Mouse (Mus musculus) embryonic facial prominence, embryonic 10.5 days (tissue): ENCODE results near the gene Cpa4. TPM values are rescaled to one million over a fixed set of nuclear protein-coding genes. Genes with fewer than 3 reads are reported as not detected.

Experiments used
- DNase-seq: peaks from one replicate; pipeline ENCODE4 v3.0.0-alpha.2; 2017; ENCODE audit warnings: low spot score
- H3K27ac ChIP-seq: fragments of 300-500 bp; sonication (generic); replicated peaks from 2 replicates; pipeline ENCODE4 v1.5.1; 2016; ENCODE audit warnings: mild to moderate bottlenecking
- H3K27me3 ChIP-seq: fragments of 300-500 bp; sonication (generic); replicated peaks from 2 replicates; pipeline ENCODE4 v1.6.1; 2016; ENCODE audit warnings: low read depth, mild to moderate bottlenecking; ENCODE audit not compliant: poor library complexity, severe bottlenecking
- H3K36me3 ChIP-seq: fragments of 300-500 bp; sonication (generic); replicated peaks from 2 replicates; pipeline ENCODE4 v1.6.1; 2016; ENCODE audit warnings: mild to moderate bottlenecking, moderate library complexity
- H3K4me1 ChIP-seq: fragments of 300-500 bp; sonication (generic); 2 replicates; pipeline ENCODE4 v1.6.1; 2016
- H3K4me3 ChIP-seq: fragments of 300-500 bp; sonication (generic); 2 replicates; pipeline ENCODE4 v1.5.1; 2016; ENCODE audit warnings: mild to moderate bottlenecking, moderate library complexity
- H3K9me3 ChIP-seq: fragments of 300-500 bp; sonication (generic); 2 replicates; pipeline ENCODE4 v1.6.1; 2016; ENCODE audit warnings: mild to moderate bottlenecking
- WGBS: fragments of 180-500 bp; shearing (Covaris S2); methylation state at CpG from one replicate; pipeline ENCODE4 v1.1.7; 2016; 5-methylcytosine and 5-hydroxymethylcytosine counted together
- polyA plus RNA-seq: library from polyadenylated mRNA; unstranded; fragments of >200 nt; fragmentation: Nextera tagmentation; extraction: Ambion mirVana; gene quantifications from 2 replicates; pipeline ENCODE4 v1.2.1, GENCODE M21; 2016

The Cpa4 gene
- polyA plus RNA-seq, 1 experiment from 2014 or later = 0.85 TPM

GRCm38 (mm10) chr6:30554621-30555170, 13.5 kb upstream of the Cpa4 start:
- no peak overlapping the region for H3K4me3 ChIP-seq
- WGBS = 85% methylated on average over 5 of the region's 5 CpGs
- H3K27me3 ChIP-seq = no peaks in the 10 kb centered on the region
- peaks cover 49% of the 10 kb centered on the region for H3K4me1 ChIP-seq
- H3K36me3 ChIP-seq = no peaks in the 10 kb centered on the region
- no peak for DNase-seq
- 0 out of 2 replicates have a peak overlapping the region, but pooled peaks have one; percentile 27 for H3K27ac ChIP-seq
- H3K9me3 ChIP-seq = no peaks in the 10 kb centered on the region

GRCm38 (mm10) chr6:30556080-30556479, 12.1 kb upstream of the Cpa4 start:
- H3K36me3 ChIP-seq = no peaks in the 10 kb centered on the region
- DNase-seq = no peak
- H3K27me3 ChIP-seq = no peaks in the 10 kb centered on the region
- no peak overlapping the region for H3K4me3 ChIP-seq
- no peaks in the 10 kb centered on the region for H3K9me3 ChIP-seq
- 8% methylated on average over 8 of the region's 9 CpGs for WGBS
- peaks cover 35% of the 10 kb centered on the region for H3K4me1 ChIP-seq
- peak overlapping the region; percentile 26 for H3K27ac ChIP-seq

- WGBS = 63% methylated on average over 1 of the region's 1 CpGs
- H3K4me1 ChIP-seq = peaks cover 8% of the 10 kb centered on the region
- no peaks in the 10 kb centered on the region for H3K27me3 ChIP-seq
- no peak overlapping the region for H3K4me3 ChIP-seq
- no peak for DNase-seq
- H3K36me3 ChIP-seq = no peaks in the 10 kb centered on the region
- H3K9me3 ChIP-seq = no peaks in the 10 kb centered on the region
- H3K27ac ChIP-seq = 0 out of 2 replicates have a peak overlapping the region, but pooled peaks have one; percentile 2
Measured at GRCm38 (mm10) chr6:30559726-30560125, 8.4 kb upstream of the Cpa4 start.

- Histone ChIP-seq H3K4me3 (no peak overlapping the region), H3K27me3 (no peaks in the 10 kb centered on the region), H3K9me3 (no peaks in the 10 kb centered on the region), H3K27ac (no peak overlapping the region; the same call in 1 of the 2 replicates), H3K4me1 (no peaks in the 10 kb centered on the region), H3K36me3 (no peaks in the 10 kb centered on the region)
- DNase-seq = no peak
- WGBS = 82% methylated on average over 4 of the region's 4 CpGs
Measured at GRCm38 (mm10) chr6:30562132-30562531, 6.0 kb upstream of the Cpa4 start.

GRCm38 (mm10) chr6:30563575-30563974, 4.6 kb upstream of the Cpa4 start:
- no peak for DNase-seq
- Histone ChIP-seq H3K4me3 (no peak overlapping the region), H3K27me3 (no peaks in the 10 kb centered on the region), H3K36me3 (no peaks in the 10 kb centered on the region), H3K9me3 (no peaks in the 10 kb centered on the region), H3K4me1 (no peaks in the 10 kb centered on the region; the same call in 1 of the 2 replicates), H3K27ac (no peak overlapping the region)
- WGBS = 89% methylated on average over 6 of the region's 6 CpGs

GRCm38 (mm10) chr6:30564051-30564450, 4.1 kb upstream of the Cpa4 start:
- no peak for DNase-seq
- no peaks in the 10 kb centered on the region; the same call in 1 of the 2 replicates for H3K4me1 ChIP-seq
- 95% methylated on average over 6 of the region's 6 CpGs for WGBS
- no peak overlapping the region for H3K27ac ChIP-seq
- H3K36me3 ChIP-seq = no peaks in the 10 kb centered on the region
- no peak overlapping the region for H3K4me3 ChIP-seq
- no peaks in the 10 kb centered on the region for H3K9me3 ChIP-seq
- no peaks in the 10 kb centered on the region for H3K27me3 ChIP-seq

GRCm38 (mm10) chr6:30569331-30569730, 1.2 kb downstream of the Cpa4 start:
- Histone ChIP-seq H3K4me3 (no peak overlapping the region), H3K27ac (no peak overlapping the region), H3K27me3 (no peaks in the 10 kb centered on the region), H3K9me3 (no peaks in the 10 kb centered on the region), H3K4me1 (peaks cover 17% of the 10 kb centered on the region), H3K36me3 (no peaks in the 10 kb centered on the region)
- WGBS = 92% methylated on average over 10 of the region's 10 CpGs
- DNase-seq = no peak

GRCm38 (mm10) chr6:30570012-30570411, 1.8 kb downstream of the Cpa4 start:
- no peaks in the 10 kb centered on the region for H3K9me3 ChIP-seq
- no peak for DNase-seq
- no peaks in the 10 kb centered on the region for H3K36me3 ChIP-seq
- H3K4me3 ChIP-seq = no peak overlapping the region
- H3K4me1 ChIP-seq = peaks cover 23% of the 10 kb centered on the region
- 94% methylated on average over 5 of the region's 5 CpGs for WGBS
- no peak overlapping the region for H3K27ac ChIP-seq
- no peaks in the 10 kb centered on the region for H3K27me3 ChIP-seq

- Histone ChIP-seq H3K36me3 (no peaks in the 10 kb centered on the region), H3K27me3 (no peaks in the 10 kb centered on the region), H3K27ac (peak overlapping the region; percentile 76), H3K4me1 (peaks cover 44% of the 10 kb centered on the region), H3K9me3 (no peaks in the 10 kb centered on the region), H3K4me3 (no peak overlapping the region)
- peak; percentile 55 for DNase-seq
- 68% methylated on average over 20 of the region's 20 CpGs for WGBS
Measured at GRCm38 (mm10) chr6:30572456-30573311, 4.5 kb downstream of the Cpa4 start.

GRCm38 (mm10) chr6:30573380-30573779, 5.2 kb downstream of the Cpa4 start:
- no peak for DNase-seq
- WGBS = 75% methylated on average over 5 of the region's 5 CpGs
- peak overlapping the region; percentile 76 for H3K27ac ChIP-seq

GRCm38 (mm10) chr6:30574945-30575344, 6.8 kb downstream of the Cpa4 start:
- Histone ChIP-seq H3K9me3 (no peaks in the 10 kb centered on the region), H3K4me1 (peaks cover 48% of the 10 kb centered on the region), H3K4me3 (no peak overlapping the region), H3K27ac (peak overlapping the region; percentile 68), H3K36me3 (no peaks in the 10 kb centered on the region), H3K27me3 (no peaks in the 10 kb centered on the region)
- DNase-seq = no peak
- 97% methylated on average over 1 of the region's 1 CpGs for WGBS

More at GRCm38 (mm10) chr6:30573380-30573779, 5.2 kb downstream of the Cpa4 start:
- no peak overlapping the region for H3K4me3 ChIP-seq
- no peaks in the 10 kb centered on the region for H3K27me3 ChIP-seq
- no peaks in the 10 kb centered on the region for H3K36me3 ChIP-seq
- no peaks in the 10 kb centered on the region for H3K9me3 ChIP-seq
- peaks cover 44% of the 10 kb centered on the region for H3K4me1 ChIP-seq

GRCm38 (mm10) chr6:30576477-30577203, 8.5 kb downstream of the Cpa4 start:
- Histone ChIP-seq H3K4me1 (peaks cover 64% of the 10 kb centered on the region), H3K36me3 (no peaks in the 10 kb centered on the region), H3K27me3 (no peaks in the 10 kb centered on the region), H3K27ac (peak overlapping the region; percentile 82), H3K4me3 (no peak overlapping the region), H3K9me3 (no peaks in the 10 kb centered on the region)
- 57% methylated on average over 17 of the region's 17 CpGs for WGBS
- peak; percentile 34 for DNase-seq
